Mouse (Mus musculus) hindbrain, embryonic 10.5 days (tissue): ENCODE measurements at regions not wholly inside any gene's neighbourhood (a gene's known extent, or its start where the extent isn't known, plus 50 kb on each side); places are given as distances from the start of the nearest gene placed in this dataset.

Source experiments
- DNase-seq: peaks from one replicate; pipeline ENCODE4 v3.0.0-alpha.2; 2017; ENCODE audit warnings: low spot score
- H3K27ac ChIP-seq: fragments of 300-500 bp; sonication (generic); 2 replicates; pipeline ENCODE4 v1.5.1; 2016; ENCODE audit warnings: mild to moderate bottlenecking, moderate library complexity
- H3K27me3 ChIP-seq: fragments of 300-500 bp; sonication (generic); 2 replicates; pipeline ENCODE4 v1.6.1; 2016; ENCODE audit warnings: mild to moderate bottlenecking; ENCODE audit not compliant: poor library complexity, insufficient read depth, severe bottlenecking
- H3K36me3 ChIP-seq: fragments of 300-500 bp; sonication (generic); 2 replicates; pipeline ENCODE4 v1.6.1; 2016; ENCODE audit warnings: mild to moderate bottlenecking, moderate library complexity
- H3K4me1 ChIP-seq: fragments of 300-500 bp; sonication (generic); replicated peaks from 2 replicates; pipeline ENCODE4 v1.6.1; 2016; ENCODE audit warnings: mild to moderate bottlenecking
- H3K4me3 ChIP-seq: fragments of 300-500 bp; sonication (generic); 2 replicates; pipeline ENCODE4 v1.5.1; 2016; ENCODE audit warnings: mild to moderate bottlenecking, moderate library complexity
- H3K9me3 ChIP-seq: fragments of 300-500 bp; sonication (generic); 2 replicates; pipeline ENCODE4 v1.6.1; 2016; ENCODE audit warnings: mild to moderate bottlenecking, moderate library complexity
- WGBS: fragments of 180-500 bp; shearing (Covaris S2); methylation state at CpG from one replicate; pipeline ENCODE4 v1.1.7; 2016; 5-methylcytosine and 5-hydroxymethylcytosine counted together

DNA sequence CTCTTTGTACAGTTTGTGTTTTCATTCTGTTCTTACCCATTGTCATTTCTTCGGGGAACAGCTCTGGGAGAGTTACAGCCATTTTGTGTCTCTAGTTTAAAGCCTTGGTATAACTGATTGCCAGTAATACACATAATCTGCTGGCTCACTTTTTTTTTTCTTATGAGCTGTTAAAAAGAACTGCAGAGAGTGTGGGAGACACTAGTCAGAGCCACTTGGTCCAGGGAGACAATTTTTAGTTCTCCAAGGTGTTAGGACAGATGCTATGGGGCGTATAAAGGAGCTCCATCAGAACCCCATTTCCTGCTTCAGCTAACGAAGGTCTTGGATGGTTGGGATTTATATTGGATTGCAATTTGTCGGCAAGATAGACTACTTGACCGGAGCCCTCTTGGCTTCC, 93.6 kb upstream of the Pmfbp1 start:
- Histone ChIP-seq H3K27ac (no peak overlapping the region), H3K36me3 (no peaks in the 10 kb centered on the region), H3K27me3 (no peaks in the 10 kb centered on the region), H3K9me3 (peaks cover 7% of the 10 kb centered on the region; the same call in 1 of the 2 replicates), H3K4me1 (peaks cover 7% of the 10 kb centered on the region; the same call in 1 of the 2 replicates), H3K4me3 (no peak overlapping the region)
- no peak for DNase-seq
- 92% methylated on average over 5 of the region's 5 CpGs for WGBS

DNA sequence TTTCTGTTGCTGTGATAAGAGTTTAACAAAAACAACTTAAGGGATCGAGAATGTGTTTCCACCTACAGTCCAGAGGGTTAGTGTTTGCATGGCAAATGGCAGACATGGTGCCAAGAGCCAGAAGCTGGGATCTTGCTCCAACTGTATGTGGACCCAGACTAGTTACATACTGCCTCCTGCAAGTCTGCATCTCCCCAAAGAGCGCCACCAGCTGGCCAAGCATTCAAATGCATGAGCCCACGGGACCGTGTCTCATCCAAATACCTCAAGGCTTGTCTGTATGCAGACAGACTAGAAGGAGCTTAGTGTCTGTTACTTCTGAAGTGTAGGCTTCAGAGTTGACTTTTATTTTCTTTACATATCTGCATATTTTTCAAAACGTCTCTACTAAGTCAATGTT, 85.9 kb upstream of the Pmfbp1 start:
- H3K4me3 ChIP-seq = no peak overlapping the region
- DNase-seq = peak; percentile 20

DNA sequence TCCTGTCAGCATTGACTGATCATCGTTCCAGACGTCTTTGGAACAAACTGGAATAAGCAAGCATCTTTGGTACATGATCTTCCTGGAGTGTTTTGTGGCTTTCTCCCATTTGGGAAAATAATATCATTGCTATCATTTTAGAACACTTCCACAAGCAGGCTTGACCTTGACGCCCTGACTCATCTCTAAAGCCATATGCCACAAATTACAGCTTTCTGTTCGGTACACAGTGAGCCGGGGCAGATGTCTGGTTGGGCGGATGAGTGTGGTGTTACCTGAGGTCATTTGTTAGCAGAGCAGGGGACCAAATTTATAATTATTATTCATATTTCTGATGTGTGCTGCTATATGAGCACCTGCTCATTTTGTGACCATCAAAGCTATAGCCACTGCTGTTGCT, 83.3 kb upstream of the Pmfbp1 start:
- peaks cover 3% of the 10 kb centered on the region for H3K4me1 ChIP-seq
- no peak overlapping the region for H3K27ac ChIP-seq
- no peaks in the 10 kb centered on the region for H3K36me3 ChIP-seq
- H3K4me3 ChIP-seq = no peak overlapping the region
- no peaks in the 10 kb centered on the region for H3K27me3 ChIP-seq
- no peaks in the 10 kb centered on the region for H3K9me3 ChIP-seq
- 90% methylated on average over 6 of the region's 6 CpGs for WGBS
- no peak for DNase-seq

More for the DNA sequence above, 85.9 kb upstream of the Pmfbp1 start:
- no peak overlapping the region for H3K27ac ChIP-seq
- 58% methylated on average over 5 of the region's 5 CpGs for WGBS
- H3K9me3 ChIP-seq = no peaks in the 10 kb centered on the region; the same call in 1 of the 2 replicates
- no peaks in the 10 kb centered on the region for H3K27me3 ChIP-seq
- H3K4me1 ChIP-seq = no peaks in the 10 kb centered on the region
- H3K36me3 ChIP-seq = no peaks in the 10 kb centered on the region

GRCm38 (mm10) chr8:109413386-109413785, 80.4 kb upstream of the Pmfbp1 start:
- H3K36me3 ChIP-seq = no peaks in the 10 kb centered on the region
- H3K27me3 ChIP-seq = no peaks in the 10 kb centered on the region
- peaks cover 26% of the 10 kb centered on the region for H3K4me1 ChIP-seq
- 85% methylated on average over 5 of the region's 5 CpGs for WGBS
- DNase-seq = no peak
- H3K9me3 ChIP-seq = no peaks in the 10 kb centered on the region
- no peak overlapping the region for H3K4me3 ChIP-seq
- no peak overlapping the region for H3K27ac ChIP-seq

GRCm38 (mm10) chr8:109415315-109415714, 78.5 kb upstream of the Pmfbp1 start:
- no peak overlapping the region for H3K4me3 ChIP-seq
- H3K27ac ChIP-seq = 0 out of 2 replicates have a peak overlapping the region, but pooled peaks have one; percentile 45
- no peak for DNase-seq
- 80% methylated on average over 4 of the region's 4 CpGs for WGBS
- no peaks in the 10 kb centered on the region for H3K27me3 ChIP-seq
- peaks cover 39% of the 10 kb centered on the region for H3K4me1 ChIP-seq
- H3K36me3 ChIP-seq = no peaks in the 10 kb centered on the region
- no peaks in the 10 kb centered on the region for H3K9me3 ChIP-seq

DNA sequence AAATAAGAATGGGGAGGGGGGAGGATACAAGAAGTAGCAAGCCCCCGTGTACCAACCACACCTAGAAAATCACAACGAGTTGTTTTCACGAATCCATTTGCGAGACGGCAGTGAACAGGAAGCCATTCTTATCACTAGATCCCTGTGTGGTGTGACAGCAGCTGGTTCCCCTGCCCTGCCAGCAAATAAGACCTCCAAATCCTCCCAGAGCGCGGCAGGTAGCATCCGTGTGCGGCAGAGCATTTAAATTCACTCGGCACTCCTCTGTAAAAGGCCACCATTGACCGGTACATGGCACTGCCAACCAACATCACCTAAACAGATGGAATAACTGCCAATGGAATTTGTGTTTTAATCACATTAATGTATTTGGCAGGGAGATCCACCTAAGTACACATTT, 77.9 kb upstream of the Pmfbp1 start:
- H3K4me3 ChIP-seq = no peak overlapping the region
- H3K27ac ChIP-seq = peak overlapping the region; percentile 45; the same call in 1 of the 2 replicates
- WGBS = 83% methylated on average over 11 of the region's 11 CpGs
- H3K36me3 ChIP-seq = no peaks in the 10 kb centered on the region
- no peaks in the 10 kb centered on the region for H3K27me3 ChIP-seq
- H3K4me1 ChIP-seq = peaks cover 39% of the 10 kb centered on the region
- DNase-seq = no peak
- H3K9me3 ChIP-seq = no peaks in the 10 kb centered on the region

GRCm38 (mm10) chr8:109416327-109417100, 77.3 kb upstream of the Pmfbp1 start:
- WGBS = 74% methylated on average over 17 of the region's 17 CpGs
- peaks cover 39% of the 10 kb centered on the region for H3K4me1 ChIP-seq
- H3K27me3 ChIP-seq = no peaks in the 10 kb centered on the region
- H3K9me3 ChIP-seq = no peaks in the 10 kb centered on the region
- DNase-seq = no peak
- no peak overlapping the region for H3K4me3 ChIP-seq
- peak overlapping the region; percentile 78 for H3K27ac ChIP-seq
- H3K36me3 ChIP-seq = no peaks in the 10 kb centered on the region

- H3K36me3 ChIP-seq = no peaks in the 10 kb centered on the region
These were observed 76.6 kb upstream of the Pmfbp1 start for GRCm38 (mm10) chr8:109417222-109417621.

GRCm38 (mm10) chr8:109417971-109418370, 75.9 kb upstream of the Pmfbp1 start:
- Histone ChIP-seq H3K9me3 (no peaks in the 10 kb centered on the region), H3K27ac (0 out of 2 replicates have a peak overlapping the region, but pooled peaks have one; percentile 40), H3K4me3 (no peak overlapping the region), H3K36me3 (no peaks in the 10 kb centered on the region), H3K4me1 (peaks cover 39% of the 10 kb centered on the region), H3K27me3 (no peaks in the 10 kb centered on the region)
- WGBS = 51% methylated on average over 12 of the region's 12 CpGs
- no peak for DNase-seq

More at GRCm38 (mm10) chr8:109417222-109417621, 76.6 kb upstream of the Pmfbp1 start:
- Histone ChIP-seq H3K4me1 (peaks cover 39% of the 10 kb centered on the region), H3K4me3 (no peak overlapping the region), H3K27me3 (no peaks in the 10 kb centered on the region), H3K9me3 (no peaks in the 10 kb centered on the region), H3K27ac (no peak overlapping the region)
- DNase-seq = peak; percentile 50
- 48% methylated on average over 5 of the region's 5 CpGs for WGBS

DNA sequence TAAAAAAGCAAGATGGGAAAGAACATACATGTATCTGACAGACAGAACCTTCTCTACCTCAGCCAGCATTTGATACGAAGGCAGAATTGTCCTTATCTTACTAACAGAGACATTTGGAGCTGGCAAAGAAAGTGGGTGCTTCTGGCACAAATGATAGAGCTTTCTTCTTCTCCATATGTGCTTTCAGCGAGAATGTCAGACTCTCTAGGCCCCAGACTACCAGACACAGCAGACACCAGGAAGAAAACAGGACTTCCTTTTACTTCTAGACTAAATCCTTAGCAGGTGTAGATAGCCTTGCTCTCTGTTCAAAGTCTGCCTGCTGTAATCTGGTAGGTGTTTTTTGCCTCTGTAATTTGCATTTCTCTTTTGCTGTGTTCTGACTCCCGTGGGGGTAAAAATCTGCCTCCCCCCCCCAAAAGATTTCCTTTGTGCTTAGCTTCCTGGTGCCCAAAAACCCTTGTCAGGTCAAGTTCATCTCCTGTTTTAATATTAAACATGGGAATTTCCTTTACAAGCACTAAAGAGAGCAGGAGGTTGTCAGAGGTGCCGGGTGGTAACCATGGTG, 74.7 kb upstream of the Pmfbp1 start:
- peak overlapping the region; percentile 51; the same call in 1 of the 2 replicates for H3K27ac ChIP-seq

DNA sequence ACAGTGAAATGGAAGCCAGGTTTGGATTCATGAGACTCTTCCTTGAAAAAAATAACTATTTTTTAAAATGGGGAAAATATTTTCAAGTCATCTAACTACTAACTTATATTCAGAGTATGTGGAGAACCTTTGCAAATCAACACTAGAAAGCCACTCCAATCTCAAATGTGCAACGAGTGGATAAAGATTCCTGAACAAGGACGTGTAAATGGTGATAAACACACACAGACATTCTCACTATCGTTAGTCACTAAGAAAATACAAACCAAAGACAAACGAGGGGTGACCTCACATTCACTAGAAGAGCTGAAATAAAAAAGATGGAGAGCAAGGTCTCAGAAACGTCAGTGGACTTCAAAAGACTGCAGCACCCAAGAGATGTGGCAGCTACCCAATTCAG, 69.8 kb upstream of the Pmfbp1 start:
- WGBS = 85% methylated on average over 5 of the region's 5 CpGs

More for the DNA sequence above, 74.7 kb upstream of the Pmfbp1 start:
- DNase-seq = no peak
- Histone ChIP-seq H3K36me3 (no peaks in the 10 kb centered on the region), H3K4me3 (no peak overlapping the region), H3K4me1 (peaks cover 39% of the 10 kb centered on the region), H3K9me3 (no peaks in the 10 kb centered on the region), H3K27me3 (no peaks in the 10 kb centered on the region)
- 60% methylated on average over 4 of the region's 4 CpGs for WGBS

DNA sequence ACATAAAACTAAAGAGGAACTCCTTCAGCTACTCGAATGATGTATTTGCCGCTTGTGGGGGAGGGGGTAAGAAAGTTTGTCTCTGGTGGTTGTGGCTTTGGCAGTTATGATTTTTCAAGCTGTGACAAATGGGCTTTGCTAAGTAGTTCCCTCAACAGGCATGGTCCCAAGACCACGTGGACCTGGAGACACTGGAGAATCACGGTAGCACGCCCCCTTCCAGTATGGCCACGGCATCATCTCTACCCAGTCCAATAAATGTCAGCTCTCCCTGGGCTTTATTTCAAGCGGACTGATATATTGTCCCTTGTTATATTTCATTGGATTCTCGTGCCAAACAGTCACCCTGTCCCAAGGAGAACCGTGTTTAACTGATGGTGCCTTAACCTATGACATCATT, 65.3 kb upstream of the Pmfbp1 start:
- Histone ChIP-seq H3K9me3 (no peaks in the 10 kb centered on the region), H3K27ac (no peak overlapping the region), H3K27me3 (no peaks in the 10 kb centered on the region), H3K4me3 (no peak overlapping the region), H3K36me3 (no peaks in the 10 kb centered on the region), H3K4me1 (no peaks in the 10 kb centered on the region)
- 88% methylated on average over 9 of the region's 9 CpGs for WGBS
- DNase-seq = no peak

More for the DNA sequence above, 69.8 kb upstream of the Pmfbp1 start:
- Histone ChIP-seq H3K9me3 (no peaks in the 10 kb centered on the region), H3K36me3 (no peaks in the 10 kb centered on the region), H3K4me1 (peaks cover 9% of the 10 kb centered on the region; the same call in 1 of the 2 replicates), H3K4me3 (no peak overlapping the region), H3K27ac (no peak overlapping the region), H3K27me3 (no peaks in the 10 kb centered on the region)
- no peak for DNase-seq

DNA sequence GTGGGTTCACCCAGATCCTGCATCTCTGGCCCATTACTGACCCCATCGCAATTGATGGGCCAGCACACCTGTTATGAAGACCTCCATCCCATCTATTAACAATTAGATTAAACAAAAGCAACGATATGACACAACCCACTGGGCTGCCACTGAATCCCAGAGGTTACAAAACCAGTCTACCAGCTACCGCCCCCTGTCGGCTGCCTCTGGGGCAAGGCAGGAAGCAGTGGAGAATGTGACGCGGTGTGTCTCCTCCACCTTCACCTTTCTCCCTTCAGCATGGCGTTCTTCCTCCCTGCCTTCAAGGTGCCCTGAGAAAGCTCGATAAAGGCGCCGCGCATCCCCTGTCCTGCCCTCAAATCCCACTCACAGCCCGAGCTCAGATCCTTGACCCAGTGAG, 59.3 kb upstream of the Pmfbp1 start:
- Histone ChIP-seq H3K4me1 (peaks cover 14% of the 10 kb centered on the region), H3K9me3 (no peaks in the 10 kb centered on the region), H3K4me3 (no peak overlapping the region), H3K27me3 (no peaks in the 10 kb centered on the region), H3K27ac (no peak overlapping the region), H3K36me3 (no peaks in the 10 kb centered on the region)
- WGBS = 92% methylated on average over 12 of the region's 12 CpGs
- no peak for DNase-seq
